Mouse (Mus musculus) cerebellum, adult (tissue): ENCODE results near the gene Tvp23a.
A peak's percentile ranks its signal among the peaks of the same experiment; 100 is the strongest.

Experiments used
- ATAC-seq: cut with Nextera tagmentation; 2 replicates; pipeline ENCODE4 v1.9.2; 2017; ENCODE audit warnings: mild to moderate bottlenecking, moderate library complexity, mixed read lengths; ENCODE audit not compliant: insufficient number of reproducible peaks, low FRiP score, low TSS enrichment

The Tvp23a gene

GRCm38 (mm10) chr16:10454583-10454974 lies 7.4 kb upstream of the Tvp23a start:
- no peak for ATAC-seq

- no peak for ATAC-seq
These were observed 6.9 kb upstream of the Tvp23a start for GRCm38 (mm10) chr16:10453872-10454582.

GRCm38 (mm10) chr16:10452445-10452896 lies 5.3 kb upstream of the Tvp23a start:
- no peak for ATAC-seq

GRCm38 (mm10) chr16:10451906-10452305 lies 4.7 kb upstream of the Tvp23a start:
- no peak for ATAC-seq

- no peak for ATAC-seq
These were observed 1.8 kb upstream of the Tvp23a start for GRCm38 (mm10) chr16:10448931-10449330.

GRCm38 (mm10) chr16:10447781-10448180 lies 619 bp upstream of the Tvp23a start:
- no peak for ATAC-seq

- ATAC-seq, result peak; percentile 50
These were observed 444 bp downstream of the Tvp23a start for GRCm38 (mm10) chr16:10446573-10447263.

- ATAC-seq, result no peak
These were observed 3.4 kb downstream of the Tvp23a start for GRCm38 (mm10) chr16:10443723-10444122.

- no peak for ATAC-seq
These were observed 5.4 kb downstream of the Tvp23a start for GRCm38 (mm10) chr16:10441761-10442160.

GRCm38 (mm10) chr16:10441328-10441727 lies 5.8 kb downstream of the Tvp23a start:
- ATAC-seq, result no peak

- ATAC-seq, result no peak
These were observed 9.1 kb downstream of the Tvp23a start for GRCm38 (mm10) chr16:10438055-10438454.

GRCm38 (mm10) chr16:10436166-10436565 lies 11.0 kb downstream of the Tvp23a start:
- no peak for ATAC-seq

- no peak for ATAC-seq
These were observed 13.8 kb downstream of the Tvp23a start for GRCm38 (mm10) chr16:10433344-10433743.

- no peak for ATAC-seq
These were observed 14.8 kb downstream of the Tvp23a start for GRCm38 (mm10) chr16:10432387-10432786.

GRCm38 (mm10) chr16:10431911-10432310 lies 15.3 kb downstream of the Tvp23a start:
- no peak for ATAC-seq

- ATAC-seq, result no peak
These were observed 26.6 kb downstream of the Tvp23a start for GRCm38 (mm10) chr16:10420447-10421054.

GRCm38 (mm10) chr16:10417723-10418259 lies 29.4 kb downstream of the Tvp23a start:
- no peak for ATAC-seq

- no peak for ATAC-seq
These were observed 30.3 kb downstream of the Tvp23a start for GRCm38 (mm10) chr16:10416866-10417265.

GRCm38 (mm10) chr16:10415976-10416375 lies 31.2 kb downstream of the Tvp23a start:
- no peak; the same call in 1 of the 2 replicates for ATAC-seq

- ATAC-seq, result peak; percentile 95
These were observed 35.1 kb downstream of the Tvp23a start, which contains the start of gene Nubp1 for GRCm38 (mm10) chr16:10411764-10412746. Gene Nubp1 (plus strand): TSS chr16:10411948.
